Mouse (Mus musculus): Measurements from ENCODE around the gene Npepl1. TPM values are rescaled to one million over a fixed set of nuclear protein-coding genes. Genes with fewer than 3 reads are reported as not detected.

Gene Npepl1
- total and polyA plus RNA-seq, 3 experiments: 37.2 to 93.6 (median 90.8) TPM

GRCm38 (mm10) chr2:174160461-174160860 is 50.3 kb downstream of the Npepl1 start:
- Histone ChIP-seq H3K9ac (ENCODE audit: insufficient read depth, low read depth) (no peak overlapping the region), H3K4me3 (replicated peaks in 1 of 3; ENCODE audit: low read depth in 2 of 3, low read length in 2 of 3, poor library complexity in 1 of 3) (no peak overlapping the region), H3K79me2 (replicated peaks; ENCODE audit: control insufficient read depth, extremely low read depth, insufficient read depth, poor library complexity, severe bottlenecking) (no peaks in the 10 kb centered on the region), H3K9me3 (replicated peaks; ENCODE audit: low read length) (no peaks in the 10 kb centered on the region), H3K36me3 (replicated peaks in 1 of 2; ENCODE audit: control insufficient read depth in 1 of 2, insufficient read depth in 1 of 2, low read length in 1 of 2) (no peaks in the 10 kb centered on the region), H3K4me2 (ENCODE audit: insufficient read depth, low read depth, poor library complexity, severe bottlenecking) (no peak overlapping the region), H3K27ac (ENCODE audit: insufficient read depth, low read depth) (no peak overlapping the region), H3K4me1 (ENCODE audit: control insufficient read depth in 1 of 2, insufficient read depth in 2 of 2) (no peaks in the 10 kb centered on the region), H3K27me3 (replicated peaks) (peaks cover 58% of the 10 kb centered on the region)
- in situ Hi-C loops (cut with MboI; ENCODE audit: low pct_ligation_motif_present, low pct_unique_long_range_greater_than_20kb, low sequenced_read_pairs): no loop called here
- dilution Hi-C loops (cut with MboI; ENCODE audit: extremely low pct_ligation_motif_present, extremely low pct_unique_long_range_greater_than_20kb, low sequenced_read_pairs): no loop called here
- DNase-seq (ENCODE audit: extremely low read depth): no peak
- no peak for TF ChIP-seq NRF1 (IDR thresholded peaks at IDR 0.05; ENCODE audit: low read depth, low read length)
- no peak for TF ChIP-seq GABPA (IDR thresholded peaks at IDR 0.05; ENCODE audit: insufficient replicate concordance, low read depth, low read length)
- no peak for TF ChIP-seq USF2 (conservative IDR thresholded peaks at IDR 0.05; ENCODE audit: low read depth, low read length)
- TF ChIP-seq SMC3 (IDR thresholded peaks at IDR 0.05; ENCODE audit: low read depth, low read length): no peak
- TF ChIP-seq IRF4 (IDR thresholded peaks at IDR 0.05; ENCODE audit: low read depth, low read length): no peak
- no peak for TF ChIP-seq JUND (conservative IDR thresholded peaks at IDR 0.05; ENCODE audit: low read depth, low read length)
- TF ChIP-seq CHD1 (IDR thresholded peaks at IDR 0.05; ENCODE audit: low read depth, low read length): no peak
- no peak for TF ChIP-seq SIN3A (IDR thresholded peaks at IDR 0.05; ENCODE audit: low read length)
- no peak for TF ChIP-seq HCFC1 (IDR thresholded peaks at IDR 0.05; ENCODE audit: low read depth, low read length)
- TF ChIP-seq MEF2A (IDR thresholded peaks at IDR 0.05; ENCODE audit: borderline replicate concordance, low read depth, low read length): no peak
- TF ChIP-seq PAX5 (IDR thresholded peaks at IDR 0.05; ENCODE audit: low read length): no peak
- TF ChIP-seq ZNF384 (IDR thresholded peaks at IDR 0.05; ENCODE audit: low read depth, low read length): no peak
- TF ChIP-seq ZC3H11A (IDR thresholded peaks at IDR 0.05; ENCODE audit: low read depth, low read length): no peak
- TF ChIP-seq CHD2 (IDR thresholded peaks at IDR 0.05; ENCODE audit: low read length): no peak

Other genes with a start within 250 kb of the Npepl1 start
- 17.2 and 22.5 TPM in 2 replicates for gene Stx16, start 34.0 kb upstream of the Npepl1 start, total RNA-seq (2012; rRNA removed)
- gene Stx16, start 34.0 kb upstream of the Npepl1 start, total RNA-seq (2014; rRNA removed): 18.8 and 21.0 TPM in 2 replicates
- 33.2 and 40.7 TPM in 2 replicates for gene Stx16, start 34.0 kb upstream of the Npepl1 start, polyA plus RNA-seq (2012; ENCODE audit: insufficient read length, low read depth)
- 393 and 452 TPM in 2 replicates for gene Gnas, start 174.0 kb downstream of the Npepl1 start, total RNA-seq (2012; rRNA removed)
- 365 and 369 TPM in 2 replicates for gene Gnas, start 174.0 kb downstream of the Npepl1 start, total RNA-seq (2014; rRNA removed)
- gene Gnas, start 174.0 kb downstream of the Npepl1 start, polyA plus RNA-seq (2012; ENCODE audit: insufficient read length, low read depth): 502 and 537 TPM in 2 replicates
- 48.9 and 55.7 TPM in 2 replicates for gene Gm20721, start 236.4 kb downstream of the Npepl1 start, total RNA-seq (2012; rRNA removed)
- gene Gm20721, start 236.4 kb downstream of the Npepl1 start, total RNA-seq (2014; rRNA removed): not detected in 2 replicates
- gene Gm20721, start 236.4 kb downstream of the Npepl1 start, polyA plus RNA-seq (2012; ENCODE audit: insufficient read length, low read depth): 259 and 363 TPM in 2 replicates